ENCODE assay signal across 8 mouse cellular contexts in genomic region chr9:49488912-49489895, GRCm38 (mm10). TPM values are rescaled to one million over a fixed set of nuclear protein-coding genes. Genes with fewer than 3 reads are reported as not detected.
DNase-seq lines count a peak whose midpoint lies in the region; ATAC-seq lines count a peak whose summit lies in the region.

No protein-coding gene starts in this region.

- H3K4me1 ChIP-seq in intestine, embryonic 16.5 days (ENCODE audit: control insufficient read depth, insufficient read depth, low read length) = peaks cover 7% of the 10 kb centered on the region; the same call in 1 of the 2 replicates
- H3K4me1 ChIP-seq in midbrain, embryonic 11.5 days (ENCODE audit: control insufficient read depth, insufficient read depth, low read length) = peaks cover 2% of the 10 kb centered on the region; the same call in 1 of the 2 replicates

- H3K9me3 ChIP-seq in intestine, embryonic 16.5 days (ENCODE audit: control insufficient read depth, low read length) = no peaks in the 10 kb centered on the region
- H3K9me3 ChIP-seq in midbrain, embryonic 11.5 days (ENCODE audit: control insufficient read depth, low read length) = no peaks in the 10 kb centered on the region

- peak overlapping the region; percentile 23 for H3K4me2 ChIP-seq in intestine, embryonic 16.5 days (ENCODE audit: low read depth, low read length)
- no peak overlapping the region for H3K4me2 ChIP-seq in midbrain, embryonic 11.5 days

- no peak overlapping the region for H3K27ac ChIP-seq in intestine, embryonic 16.5 days (ENCODE audit: low read length)
- H3K27ac ChIP-seq in midbrain, embryonic 11.5 days (ENCODE audit: low read depth, low read length) = no peak overlapping the region

- no peak overlapping the region for H3K4me3 ChIP-seq in intestine, embryonic 16.5 days (ENCODE audit: low read length)
- no peak overlapping the region for H3K4me3 ChIP-seq in midbrain, embryonic 11.5 days (ENCODE audit: low read depth, low read length)

- no peaks in the 10 kb centered on the region for H3K36me3 ChIP-seq in intestine, embryonic 16.5 days (ENCODE audit: control insufficient read depth, insufficient read depth, low read length)
- H3K36me3 ChIP-seq in midbrain, embryonic 11.5 days (ENCODE audit: control insufficient read depth, insufficient read depth, low read length) = no peaks in the 10 kb centered on the region

- WGBS in intestine, embryonic 16.5 days = 31% methylated on average over 16 of the region's 16 CpGs
- WGBS in midbrain, embryonic 11.5 days = 37% methylated on average over 16 of the region's 16 CpGs

- ATAC-seq in intestine, embryonic 16.5 days = peak; percentile 67; the same call in 1 of the 2 replicates
- ATAC-seq in midbrain, embryonic 11.5 days (ENCODE audit: low FRiP score) = peak; percentile 30; the same call in 1 of the 2 replicates

- intact Hi-C loops in left cerebral cortex, postnatal 25 days (cut with DNase I) = loop anchor here (1.0 to 10.0 kb wide), 3 partner anchors 242 to 844 kb away; partner anchors contain the start of gene Tmprss5

- no peaks in the 10 kb centered on the region for H3K27me3 ChIP-seq in intestine, embryonic 16.5 days (replicated peaks; ENCODE audit: control insufficient read depth, insufficient read depth, low read length)
- H3K27me3 ChIP-seq in midbrain, embryonic 11.5 days (ENCODE audit: control insufficient read depth, insufficient read depth, low read length) = no peaks in the 10 kb centered on the region

- peak; percentile 91 to 92 for DNase-seq in adrenal gland, adult 18-20 months (ENCODE audit: low spot score in 2 of 2)
- DNase-seq in embryo, embryonic 11.5 days (ENCODE audit: low read depth, low spot score) = peak; percentile 60
- DNase-seq in gastrocnemius, postnatal 4 days (ENCODE audit: low spot score in 2 of 2) = peak; percentile 66 to 79
- DNase-seq in left cerebral cortex, postnatal 25 days (ENCODE audit: low spot score in 2 of 2) = peak; percentile 78 to 85
- peak; percentile 98 for DNase-seq in midbrain, embryonic 11.5 days (ENCODE audit: low spot score, missing footprints)
- peak; percentile 61 to 64 for DNase-seq in right cerebral cortex, postnatal 36 days (ENCODE audit: low spot score in 2 of 2)
- peak; percentile 57 for DNase-seq in yolk sac, embryonic 10.5 days (ENCODE audit: low spot score)

- no peak overlapping the region for H3K9ac ChIP-seq in intestine, embryonic 16.5 days (ENCODE audit: low read depth, low read length)
- H3K9ac ChIP-seq in midbrain, embryonic 11.5 days (ENCODE audit: low read length) = no peak overlapping the region

RNA-seq across cellular contexts. Expression of gene Ttc12, which starts 3.2 kb away (rescaled TPM):
- 1 to 10 TPM; 6.2 to 8.4 TPM for total RNA-seq in adrenal gland, adult 18-20 months (2021)
- total RNA-seq in gastrocnemius, postnatal 4 days (2021) = 1 to 10 TPM; 1.1 to 1.2 TPM
- polyA plus RNA-seq in intestine, embryonic 16.5 days (2015; fragmentation: Nextera tagmentation; extraction: Ambion mirVana) = 0.80 and 0.87 TPM in 2 replicates
- 1 to 10 TPM in 1 of 2 experiments, under 1 TPM in 1; 0.94 to 1.2 TPM for total RNA-seq in left cerebral cortex, postnatal 25 days (2021)
- polyA plus RNA-seq in midbrain, embryonic 11.5 days (2014; fragmentation: Nextera tagmentation; extraction: Ambion mirVana) = 2.1 and 3.2 TPM in 2 replicates
